Mouse (Mus musculus) limb, embryonic 14.5 days (tissue): ENCODE measurements at regions not wholly inside any gene's neighbourhood (a gene's known extent, or its start where the extent isn't known, plus 50 kb on each side); places are given as distances from the start of the nearest gene placed in this dataset.

Source experiments
- ATAC-seq: fragments of 200-750 bp; cut with Nextera tagmentation; 2 replicates; pipeline ENCODE4 v1.8.0; 2017; ENCODE audit warnings: low read depth, moderate number of reproducible peaks, moderate TSS enrichment; ENCODE audit not compliant: low FRiP score
- DNase-seq: peaks from one replicate; pipeline ENCODE4 v3.0.0-alpha.2; 2015; ENCODE audit warnings: low spot score
- H3K27ac ChIP-seq: fragments of 300-500 bp; sonication (generic); replicated peaks from 2 replicates; pipeline ENCODE4 v1.5.1; 2014; ENCODE audit warnings: low read depth, mild to moderate bottlenecking, low read length, moderate library complexity, mixed read lengths
- H3K27me3 ChIP-seq: fragments of 300-500 bp; sonication (generic); 2 replicates; pipeline ENCODE4 v1.6.1; 2014; ENCODE audit warnings: low read length, mixed read lengths; ENCODE audit not compliant: control insufficient read depth, insufficient read depth
- H3K36me3 ChIP-seq: fragments of 300-500 bp; sonication (generic); 2 replicates; pipeline ENCODE4 v1.6.1; 2014; ENCODE audit warnings: mild to moderate bottlenecking, low read length, moderate library complexity, mixed read lengths; ENCODE audit not compliant: control insufficient read depth, insufficient read depth
- H3K4me1 ChIP-seq: fragments of 300-500 bp; sonication (generic); 2 replicates; pipeline ENCODE4 v1.6.1; 2014; ENCODE audit warnings: antibody characterized with exemption, low read length, mixed read lengths; ENCODE audit not compliant: control insufficient read depth, insufficient read depth
- H3K4me2 ChIP-seq: fragments of 300-500 bp; sonication (generic); replicated peaks from 2 replicates; pipeline ENCODE4 v1.6.1; 2014; ENCODE audit warnings: low read depth, mild to moderate bottlenecking, low read length, moderate library complexity; ENCODE audit not compliant: severe bottlenecking
- H3K4me3 ChIP-seq: fragments of 300-500 bp; sonication (generic); replicated peaks from 2 replicates; pipeline ENCODE4 v1.5.1; 2014; ENCODE audit warnings: low read length
- H3K9ac ChIP-seq: fragments of 300-500 bp; sonication (generic); 2 replicates; pipeline ENCODE4 v1.6.1; 2014; ENCODE audit warnings: mild to moderate bottlenecking, low read depth, low read length, moderate library complexity; ENCODE audit not compliant: severe bottlenecking
- H3K9me3 ChIP-seq: fragments of 300-500 bp; sonication (generic); 2 replicates; pipeline ENCODE4 v1.6.1; 2016; ENCODE audit warnings: low read length; ENCODE audit not compliant: control insufficient read depth
- POLR2A ChIP-seq: fragments of 200-500 bp; IDR thresholded peaks from 2 replicates; pipeline ENCODE4 v1.8.0; 2012; ENCODE audit warnings: inconsistent platforms, mild to moderate bottlenecking, moderate library complexity, borderline replicate concordance; ENCODE audit not compliant: insufficient read depth, insufficient read length; ENCODE audit errors: extremely low read depth
- WGBS: fragments of 180-500 bp; shearing (Covaris S2); extraction: QIAGEN DNeasy Blood & Tissue Kit; methylation state at CpG from one replicate; pipeline ENCODE4 v1.1.7; 2014; 5-methylcytosine and 5-hydroxymethylcytosine counted together

- H3K4me1 ChIP-seq: peaks cover 10% of the 10 kb centered on the region; the same call in 1 of the 2 replicates
- ATAC-seq (no peak), DNase-seq (no peak)
- H3K27me3 ChIP-seq: no peaks in the 10 kb centered on the region
- no peak overlapping the region for H3K9ac ChIP-seq
- H3K4me3 ChIP-seq: no peak overlapping the region
- no peak overlapping the region for H3K4me2 ChIP-seq
- no peak for TF ChIP-seq POLR2A
- H3K36me3 ChIP-seq: no peaks in the 10 kb centered on the region
- H3K9me3 ChIP-seq: no peaks in the 10 kb centered on the region
- 75% methylated on average over 5 of the region's 5 CpGs for WGBS
- no peak overlapping the region for H3K27ac ChIP-seq
Observed at GRCm38 (mm10) chr17:4910182-4910581, 84.0 kb upstream of the Arid1b start.

- Histone ChIP-seq H3K36me3 (no peaks in the 10 kb centered on the region), H3K9me3 (no peaks in the 10 kb centered on the region), H3K27me3 (no peaks in the 10 kb centered on the region), H3K4me2 (no peak overlapping the region), H3K4me3 (no peak overlapping the region), H3K27ac (no peak overlapping the region), H3K4me1 (0 out of 2 replicates have a peak, but pooled peaks cover 2% of the 10 kb centered on the region), H3K9ac (no peak overlapping the region)
- DNase-seq: no peak
- no peak for TF ChIP-seq POLR2A
- whole genome bisulfite sequencing: 84% methylated on average over 4 of the region's 4 CpGs
- ATAC-seq: no peak
Observed at GRCm38 (mm10) chr17:4913001-4913400, 81.1 kb upstream of the Arid1b start.

DNA sequence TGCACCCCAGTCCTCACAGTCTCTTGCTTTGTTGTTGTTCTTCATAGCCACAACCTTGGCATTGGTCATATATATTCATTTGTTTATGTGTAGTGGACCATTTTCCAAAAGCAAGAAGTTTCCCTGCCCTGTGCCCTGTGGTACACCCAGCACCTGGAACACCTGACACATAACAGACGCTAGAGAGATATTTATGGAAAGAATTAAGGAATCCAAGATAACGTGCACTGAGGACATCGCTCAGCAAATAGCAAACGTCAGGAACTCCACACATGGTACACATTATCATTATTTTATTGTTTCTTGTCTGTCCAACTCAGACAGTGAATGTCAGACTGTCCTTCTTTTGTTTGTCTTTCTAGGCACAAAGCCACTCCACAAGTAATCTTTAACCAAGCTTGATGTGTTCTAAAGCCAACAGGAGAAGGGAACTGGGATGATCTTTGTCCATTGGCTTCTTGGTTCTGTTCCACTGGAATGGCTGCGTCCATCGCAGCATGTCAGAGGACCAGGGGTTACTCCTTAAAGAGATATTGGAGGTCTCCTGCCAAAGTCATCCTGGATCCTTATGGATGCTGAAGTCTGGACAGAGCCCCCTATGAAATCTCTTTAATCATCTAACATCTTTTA is 74.2 kb upstream of the Arid1b start:
- no peak overlapping the region for H3K27ac ChIP-seq
- no peak overlapping the region for H3K9ac ChIP-seq
- DNase-seq: no peak
- 77% methylated on average over 6 of the region's 6 CpGs for WGBS
- TF ChIP-seq POLR2A: no peak
- no peaks in the 10 kb centered on the region for H3K9me3 ChIP-seq
- no peaks in the 10 kb centered on the region for H3K27me3 ChIP-seq
- ATAC-seq: no peak
- no peaks in the 10 kb centered on the region for H3K36me3 ChIP-seq
- H3K4me1 ChIP-seq: no peaks in the 10 kb centered on the region
- H3K4me3 ChIP-seq: no peak overlapping the region
- no peak overlapping the region for H3K4me2 ChIP-seq

- H3K9ac ChIP-seq: no peak overlapping the region
- no peaks in the 10 kb centered on the region for H3K36me3 ChIP-seq
- H3K4me1 ChIP-seq: no peaks in the 10 kb centered on the region
- H3K4me2 ChIP-seq: no peak overlapping the region
- no peak overlapping the region for H3K4me3 ChIP-seq
- DNase-seq (no peak), ATAC-seq (no peak)
- no peaks in the 10 kb centered on the region for H3K9me3 ChIP-seq
- TF ChIP-seq POLR2A: no peak
- WGBS: 81% methylated on average over 7 of the region's 7 CpGs
- H3K27me3 ChIP-seq: no peaks in the 10 kb centered on the region
- no peak overlapping the region for H3K27ac ChIP-seq
Observed at GRCm38 (mm10) chr17:4921121-4921520, 73.0 kb upstream of the Arid1b start.

DNA sequence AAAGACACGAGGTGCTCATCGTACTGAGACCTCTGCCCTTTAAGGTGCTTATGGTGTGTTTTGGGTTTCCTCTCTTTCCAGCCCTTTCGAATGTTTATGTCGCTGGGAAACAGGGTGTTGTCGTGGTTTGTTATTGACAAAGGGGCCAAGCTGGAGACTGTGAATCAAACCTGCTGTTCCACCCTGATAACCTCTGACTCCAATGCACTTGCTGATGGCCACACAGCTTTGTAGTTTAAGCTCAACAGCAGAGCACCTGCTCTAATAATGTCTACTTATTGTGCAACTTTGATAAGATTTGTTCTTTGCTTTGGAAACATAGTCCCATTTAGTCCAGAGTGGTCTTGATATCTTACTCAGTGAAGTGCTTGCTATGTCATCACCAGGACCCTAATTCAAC is 65.5 kb upstream of the Arid1b start:
- no peaks in the 10 kb centered on the region for H3K9me3 ChIP-seq
- no peak overlapping the region for H3K4me2 ChIP-seq
- DNase-seq (no peak), ATAC-seq (no peak)
- H3K27ac ChIP-seq: no peak overlapping the region
- H3K4me3 ChIP-seq: no peak overlapping the region
- H3K4me1 ChIP-seq: no peaks in the 10 kb centered on the region
- no peaks in the 10 kb centered on the region for H3K27me3 ChIP-seq
- no peak overlapping the region for H3K9ac ChIP-seq
- TF ChIP-seq POLR2A: no peak
- 77% methylated on average over 5 of the region's 5 CpGs for WGBS
- H3K36me3 ChIP-seq: no peaks in the 10 kb centered on the region
